Mouse (Mus musculus): ENCODE data around the gene Dnaja4.
A peak's percentile ranks its signal among the peaks of the same experiment; 100 is the strongest.

Dnaja4 gene

GRCm38 (mm10) chr9:54700174-54700475 is 1.5 kb downstream of the Dnaja4 start:
- no peak for DNase-seq

- DNase-seq: no peak
Observed at GRCm38 (mm10) chr9:54700746-54701145, 2.1 kb downstream of the Dnaja4 start.

DNA sequence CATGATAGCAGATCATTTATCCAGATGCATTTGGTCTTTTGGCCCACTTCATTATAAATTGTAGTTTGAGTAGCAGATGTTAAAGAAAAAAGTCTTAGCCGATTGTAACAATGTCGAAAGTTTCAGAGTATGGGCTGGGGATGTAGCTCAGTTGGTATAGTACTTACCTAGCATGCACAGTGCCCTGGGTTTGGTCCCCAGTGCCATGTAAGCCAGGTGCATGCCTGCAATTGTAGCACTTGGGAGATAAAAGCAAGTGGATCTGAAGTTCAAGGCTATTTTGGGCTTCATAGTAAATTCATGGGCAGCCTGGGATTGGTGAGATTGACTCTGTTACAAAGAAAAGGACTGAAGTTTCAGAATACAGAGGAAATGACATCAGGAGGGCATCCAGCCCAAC is 3.9 kb downstream of the Dnaja4 start:
- DNase-seq: no peak

DNA sequence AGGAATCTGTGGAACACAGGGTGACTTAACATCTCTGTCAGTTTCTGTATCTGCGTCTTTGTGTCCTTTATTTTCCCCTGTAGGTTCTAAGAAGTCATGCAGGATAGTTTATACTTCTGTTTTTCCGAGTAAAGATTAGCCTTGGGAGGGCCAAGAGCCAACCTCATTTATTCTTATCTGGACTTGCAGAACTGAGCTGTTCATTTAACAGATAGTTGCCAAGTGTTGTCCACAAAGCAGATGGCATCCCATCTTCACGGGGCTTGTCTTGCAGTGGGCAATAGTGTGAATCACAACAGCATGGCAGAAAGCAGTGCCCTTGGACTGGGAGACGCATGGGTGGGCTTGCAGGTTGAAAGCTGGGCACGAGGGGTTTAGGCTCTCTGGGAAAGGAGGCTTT is 5.7 kb downstream of the Dnaja4 start:
- no peak for DNase-seq

- DNase-seq: no peak
Observed at GRCm38 (mm10) chr9:54705561-54705960, 6.9 kb downstream of the Dnaja4 start.

- DNase-seq: no peak
Observed at GRCm38 (mm10) chr9:54707288-54707999, 8.8 kb downstream of the Dnaja4 start.

DNA sequence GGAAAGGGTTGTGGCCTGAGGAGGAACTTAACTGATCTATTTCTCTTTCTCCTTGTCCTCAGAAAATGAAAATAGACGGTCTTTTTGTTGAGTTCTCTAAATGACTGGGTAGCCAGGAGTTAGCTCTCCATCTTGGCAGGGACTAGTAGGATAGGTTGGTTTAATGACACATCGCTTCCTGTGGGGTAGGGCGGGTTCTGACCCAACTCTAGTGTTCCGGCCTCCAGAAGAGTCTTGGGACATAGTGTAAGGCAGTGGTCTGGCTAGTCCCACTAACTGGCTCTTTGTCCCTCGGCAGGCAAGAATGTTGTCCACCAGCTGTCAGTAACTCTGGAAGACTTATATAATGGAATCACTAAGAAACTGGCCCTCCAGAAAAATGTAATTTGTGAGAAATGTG is 9.4 kb downstream of the Dnaja4 start:
- DNase-seq: no peak

- no peak for DNase-seq
Observed at GRCm38 (mm10) chr9:54715776-54716175, 17.1 kb downstream of the Dnaja4 start.

DNA sequence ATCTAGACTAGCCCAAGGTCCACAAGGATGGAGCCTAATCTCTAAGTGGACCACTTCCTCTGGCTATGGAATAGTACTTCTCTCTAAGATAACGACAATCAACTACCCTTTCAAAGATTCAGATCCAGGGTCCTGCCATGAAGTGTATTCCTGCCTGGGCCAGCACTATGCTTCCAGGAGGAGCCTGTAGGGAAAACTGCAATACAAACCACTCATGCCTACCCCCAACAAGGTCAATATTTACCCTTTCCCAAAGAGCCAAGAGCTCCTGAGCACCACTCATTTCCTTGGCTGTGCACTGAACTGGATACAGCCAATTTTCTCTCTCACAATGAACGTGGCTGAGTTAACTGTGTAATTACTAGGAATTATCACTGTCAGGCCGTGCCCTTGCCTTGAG is 18.9 kb downstream of the Dnaja4 start:
- DNase-seq: no peak

- no peak for DNase-seq
Observed at GRCm38 (mm10) chr9:54722156-54722555, 23.5 kb downstream of the Dnaja4 start.

- DNase-seq: no peak
Observed at GRCm38 (mm10) chr9:54722596-54722995, 23.9 kb downstream of the Dnaja4 start.

GRCm38 (mm10) chr9:54726315-54726714 is 27.6 kb downstream of the Dnaja4 start:
- DNase-seq: no peak

DNA sequence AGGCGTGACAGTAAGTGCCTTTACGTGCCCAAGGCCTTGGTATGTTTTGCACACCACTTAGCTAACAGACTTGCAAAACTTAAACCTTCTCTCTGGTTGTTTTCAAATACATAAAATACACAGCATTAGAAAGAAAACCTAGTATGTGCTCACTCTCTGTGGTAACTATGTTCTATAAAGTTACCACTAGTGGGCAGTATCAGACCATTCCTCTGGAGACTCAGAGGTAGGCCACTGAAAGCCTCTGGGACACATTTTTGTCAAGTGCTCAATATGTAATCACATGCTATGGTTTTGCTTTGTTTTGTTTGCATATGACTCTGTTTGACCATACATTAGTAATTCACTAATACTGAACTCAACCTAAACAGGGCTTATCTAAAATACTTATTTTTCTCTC is 33.4 kb downstream of the Dnaja4 start:
- DNase-seq: no peak

GRCm38 (mm10) chr9:54733921-54734638 is 35.4 kb downstream of the Dnaja4 start, which contains the start of gene Wdr61:
Gene Wdr61 (minus strand): TSS chr9:54734519.
- DNase-seq: peak; percentile 98 to 99

DNA sequence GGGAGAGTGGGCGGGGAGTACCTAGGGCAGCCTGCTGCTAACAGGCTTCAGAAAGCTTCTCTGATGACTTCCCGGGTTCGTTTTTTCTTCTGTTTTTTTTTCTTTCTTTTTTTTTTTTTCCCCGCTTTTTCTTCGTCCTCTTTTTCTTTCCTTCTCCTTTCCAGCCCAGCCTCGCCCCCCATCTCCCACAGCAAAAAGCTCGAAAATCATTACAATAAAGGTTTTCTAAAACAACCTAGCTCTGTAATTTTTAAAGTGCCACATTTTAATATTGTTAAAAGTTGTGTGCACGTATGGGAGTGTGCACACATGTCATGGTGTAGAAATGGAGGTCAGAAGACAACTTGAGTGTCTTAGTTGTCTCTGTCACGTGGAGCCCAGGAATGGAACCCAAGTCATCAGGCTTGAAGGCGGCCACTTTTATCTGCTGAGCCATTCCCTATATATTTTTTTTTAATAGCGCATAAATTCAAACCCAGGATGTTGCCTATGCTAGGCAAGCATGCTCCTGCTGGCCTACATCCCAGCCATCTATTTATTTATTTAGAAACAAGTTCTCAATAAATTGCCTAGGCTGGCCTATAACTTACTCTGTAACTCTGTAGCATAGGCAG is 36.1 kb downstream of the Dnaja4 start:
- no peak for DNase-seq

- peak; percentile 40 to 46 for DNase-seq
Observed at GRCm38 (mm10) chr9:54736284-54736701, 37.6 kb downstream of the Dnaja4 start.

DNA sequence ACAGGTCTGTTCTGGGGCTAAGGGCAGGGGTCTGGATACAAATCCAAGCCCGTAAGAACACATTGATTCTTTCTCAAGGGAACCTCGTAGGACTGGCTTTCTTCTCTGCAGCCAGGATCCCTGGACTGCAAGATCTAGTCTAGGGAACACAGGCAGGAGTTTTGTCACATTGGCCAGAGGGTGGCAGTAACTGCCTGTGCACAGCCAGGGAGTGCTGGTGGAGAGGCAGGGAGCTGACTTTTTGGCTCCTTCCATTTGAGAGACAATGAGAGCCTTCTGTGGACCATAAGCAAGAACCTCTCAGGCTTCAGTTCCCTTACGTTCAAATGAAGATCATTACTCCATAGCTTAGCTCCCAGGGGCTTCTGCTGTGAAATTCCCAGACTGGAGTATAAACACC is 39.7 kb downstream of the Dnaja4 start:
- DNase-seq: no peak

DNA sequence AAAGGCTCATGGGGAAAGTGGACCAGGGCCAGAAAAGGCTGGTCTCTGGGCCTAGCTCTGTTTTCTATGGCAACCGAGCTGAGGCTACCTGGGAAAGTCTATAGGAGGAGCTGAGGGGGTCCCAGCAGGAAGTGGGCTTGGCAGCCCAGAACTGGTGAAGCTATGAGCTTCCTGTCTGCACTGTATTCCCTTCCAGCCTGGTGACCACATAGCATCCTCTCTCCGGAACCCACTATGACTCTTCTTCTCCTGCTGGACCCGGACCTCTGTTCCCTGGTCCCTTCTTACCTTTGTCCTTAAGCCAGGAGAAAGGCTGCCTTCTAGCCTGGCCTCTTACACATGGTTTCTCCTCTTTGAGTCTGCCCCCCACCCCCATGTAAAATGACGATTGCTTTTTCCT is 45.2 kb downstream of the Dnaja4 start:
- DNase-seq: no peak

DNA sequence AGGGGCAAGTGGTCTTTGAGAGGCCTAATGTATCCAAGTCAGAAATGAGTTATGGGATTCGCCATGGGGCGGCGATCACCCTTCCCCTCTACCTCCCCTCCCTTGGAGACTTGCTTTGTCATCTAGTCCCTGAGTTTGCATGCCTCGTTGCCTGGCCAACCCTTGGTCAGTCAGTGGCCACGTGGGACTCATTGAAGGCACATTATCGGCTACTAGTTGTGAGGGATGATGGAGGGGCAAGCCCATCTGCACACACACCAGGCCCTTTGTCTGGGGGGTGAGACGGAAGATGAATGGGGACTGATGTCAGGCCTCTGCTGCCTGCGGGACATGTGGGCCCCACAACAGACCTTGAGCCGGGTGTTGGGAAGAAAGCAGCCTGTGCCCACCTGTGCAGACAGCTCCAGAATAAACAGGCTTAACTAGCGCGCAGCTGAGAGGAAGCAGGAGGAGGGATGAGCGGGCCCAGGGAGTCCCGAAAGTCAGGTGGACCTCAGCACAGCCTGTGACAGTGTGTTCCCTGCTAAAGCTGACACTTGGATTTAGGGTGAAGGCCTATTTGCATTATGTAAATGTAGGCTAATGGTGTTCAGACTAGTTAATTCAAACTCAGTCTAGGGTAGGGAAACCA is 47.2 kb downstream of the Dnaja4 start:
- no peak for DNase-seq

GRCm38 (mm10) chr9:54750215-54750981 is 51.7 kb downstream of the Dnaja4 start:
- no peak for DNase-seq

DNA sequence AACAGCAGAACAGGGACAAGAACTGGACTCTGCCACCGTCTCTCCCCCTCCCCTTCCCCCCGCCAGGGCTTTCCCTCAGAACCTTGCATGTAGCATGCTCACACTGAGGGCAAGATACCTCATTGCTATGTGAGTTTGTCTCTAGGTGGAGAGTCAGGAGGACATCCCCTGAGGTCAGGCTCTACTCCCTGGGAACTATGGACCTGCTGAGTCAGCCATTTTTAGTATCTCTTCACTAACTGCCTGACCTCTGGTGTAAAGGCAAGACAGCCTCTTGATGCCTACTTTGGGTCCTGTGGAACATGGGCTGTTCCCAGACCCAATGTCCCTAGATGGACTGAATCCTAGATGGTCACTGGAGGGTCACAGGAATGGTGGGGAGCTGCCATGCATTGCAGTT is 53.0 kb downstream of the Dnaja4 start:
- DNase-seq: no peak

DNA sequence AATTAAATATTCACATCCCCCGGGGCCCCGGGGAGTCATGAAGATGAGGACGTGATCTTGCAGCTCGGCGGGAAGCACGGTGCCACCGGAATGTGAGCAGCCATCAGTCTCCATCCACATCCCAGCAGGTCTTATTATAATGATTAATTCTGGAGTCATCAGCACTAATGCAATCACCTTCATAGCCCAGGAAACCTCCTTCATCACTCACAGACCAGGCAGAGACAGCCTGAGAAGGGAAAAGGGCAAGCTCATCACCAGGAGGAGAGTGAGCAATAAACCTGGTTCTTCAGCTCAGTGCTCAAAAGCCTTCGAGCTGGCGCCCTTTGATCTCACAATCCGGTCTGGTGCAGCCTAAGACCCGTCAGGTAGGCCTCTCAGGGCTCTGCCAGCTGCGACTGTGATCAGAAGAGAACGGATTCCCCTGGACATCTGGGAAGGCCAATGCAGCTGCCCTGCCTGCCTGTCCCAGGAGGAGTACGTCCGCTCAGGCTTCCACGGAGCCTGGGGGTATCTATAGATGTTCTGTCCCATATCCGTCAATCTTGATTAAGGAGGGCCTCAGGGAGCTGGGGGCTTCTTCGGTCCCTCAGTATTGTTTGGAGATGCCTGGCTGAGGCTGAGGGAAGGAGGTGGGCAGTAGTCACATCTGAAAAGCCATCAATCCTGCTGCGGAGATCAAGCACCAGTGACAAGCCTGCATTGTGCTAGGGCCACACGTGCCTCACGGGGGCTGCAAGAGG is 53.7 kb downstream of the Dnaja4 start:
- DNase-seq: no peak
